Mouse (Mus musculus): ENCODE results near the gene Renbp. TPM values are rescaled to one million over a fixed set of nuclear protein-coding genes. Genes with fewer than 3 reads are reported as not detected.
A peak's percentile ranks its signal among the peaks of the same experiment; 100 is the strongest.

Renbp gene
- polyA plus RNA-seq, 1 experiment from 2014 or later = 17.5 TPM

GRCm38 (mm10) chrX:73941860-73942259 lies 11.2 kb upstream of the Renbp start:
- 0 out of 2 replicates have a peak, but pooled peaks cover 2% of the 10 kb centered on the region for H3K36me3 ChIP-seq (ENCODE audit: control insufficient read depth, insufficient read depth, low read length)
- H3K4me3 ChIP-seq (ENCODE audit: low read depth, low read length) = no peak overlapping the region
- no peak overlapping the region for H3K4me2 ChIP-seq (replicated peaks; ENCODE audit: low read depth, low read length)
- no peak overlapping the region for H3K27ac ChIP-seq (ENCODE audit: low read depth, low read length)
- no peak for ATAC-seq (ENCODE audit: low FRiP score)
- H3K27me3 ChIP-seq (ENCODE audit: control insufficient read depth, insufficient read depth, low read length) = no peaks in the 10 kb centered on the region
- no peaks in the 10 kb centered on the region for H3K9me3 ChIP-seq (ENCODE audit: control insufficient read depth, low read length)
- no peak overlapping the region for H3K9ac ChIP-seq (ENCODE audit: low read depth, low read length)
- no peak for DNase-seq (ENCODE audit: low spot score)
- H3K4me1 ChIP-seq (replicated peaks; ENCODE audit: control insufficient read depth, insufficient read depth, low read length) = no peaks in the 10 kb centered on the region
- 93% methylated on average over 2 of the region's 2 CpGs for WGBS

- no peak overlapping the region for H3K4me2 ChIP-seq (replicated peaks; ENCODE audit: low read depth, low read length)
- no peaks in the 10 kb centered on the region for H3K36me3 ChIP-seq (ENCODE audit: control insufficient read depth, insufficient read depth, low read length)
- WGBS = 88% methylated on average over 2 of the region's 2 CpGs
- DNase-seq (ENCODE audit: low spot score) (no peak), ATAC-seq (ENCODE audit: low FRiP score) (no peak)
- no peaks in the 10 kb centered on the region for H3K27me3 ChIP-seq (ENCODE audit: control insufficient read depth, insufficient read depth, low read length)
- no peaks in the 10 kb centered on the region for H3K9me3 ChIP-seq (ENCODE audit: control insufficient read depth, low read length)
- no peak overlapping the region for H3K4me3 ChIP-seq (ENCODE audit: low read depth, low read length)
- H3K27ac ChIP-seq (ENCODE audit: low read depth, low read length) = no peak overlapping the region
- no peak overlapping the region for H3K9ac ChIP-seq (ENCODE audit: low read depth, low read length)
- H3K4me1 ChIP-seq (replicated peaks; ENCODE audit: control insufficient read depth, insufficient read depth, low read length) = no peaks in the 10 kb centered on the region
These were observed 1.2 kb upstream of the Renbp start for GRCm38 (mm10) chrX:73931871-73932270.

GRCm38 (mm10) chrX:73922550-73922882 lies 8.1 kb downstream of the Renbp start:
- H3K4me2 ChIP-seq (replicated peaks; ENCODE audit: low read depth, low read length) = peak overlapping the region; percentile 57
- ATAC-seq (ENCODE audit: low FRiP score) = no peak
- no peak for DNase-seq (ENCODE audit: low spot score)
- no peaks in the 10 kb centered on the region for H3K4me1 ChIP-seq (replicated peaks; ENCODE audit: control insufficient read depth, insufficient read depth, low read length)
- H3K9me3 ChIP-seq (ENCODE audit: control insufficient read depth, low read length) = no peaks in the 10 kb centered on the region
- H3K9ac ChIP-seq (ENCODE audit: low read depth, low read length) = peak overlapping the region; percentile 42; the same call in 1 of the 2 replicates
- no peaks in the 10 kb centered on the region for H3K36me3 ChIP-seq (ENCODE audit: control insufficient read depth, insufficient read depth, low read length)
- H3K27ac ChIP-seq (ENCODE audit: low read depth, low read length) = no peak overlapping the region
- 58% methylated on average over 4 of the region's 8 CpGs for WGBS
- H3K4me3 ChIP-seq (ENCODE audit: low read depth, low read length) = peak overlapping the region; percentile 58; the same call in 1 of the 2 replicates
- H3K27me3 ChIP-seq (ENCODE audit: control insufficient read depth, insufficient read depth, low read length) = no peaks in the 10 kb centered on the region

GRCm38 (mm10) chrX:73921823-73922549 lies 8.7 kb downstream of the Renbp start, which contains the start of the genes Arhgap4 and Naa10:
TSS of gene Arhgap4 (minus strand) at chrX:73921870.
TSS of gene Naa10 (minus strand) at chrX:73921944.
- H3K27ac ChIP-seq (ENCODE audit: low read depth, low read length) = peak within 1 kb of the TSS; percentile 63

GRCm38 (mm10) chrX:73921285-73921822 lies 9.3 kb downstream of the Renbp start:
- no peak for DNase-seq (ENCODE audit: low spot score)
- Histone ChIP-seq H3K36me3 (ENCODE audit: control insufficient read depth, insufficient read depth, low read length) (no peaks in the 10 kb centered on the region), H3K27ac (ENCODE audit: low read depth, low read length) (peak overlapping the region; percentile 63), H3K4me3 (ENCODE audit: low read depth, low read length) (peak overlapping the region; percentile 58), H3K9ac (ENCODE audit: low read depth, low read length) (peak overlapping the region; percentile 72), H3K4me1 (replicated peaks; ENCODE audit: control insufficient read depth, insufficient read depth, low read length) (no peaks in the 10 kb centered on the region), H3K27me3 (ENCODE audit: control insufficient read depth, insufficient read depth, low read length) (no peaks in the 10 kb centered on the region), H3K9me3 (ENCODE audit: control insufficient read depth, low read length) (no peaks in the 10 kb centered on the region), H3K4me2 (replicated peaks; ENCODE audit: low read depth, low read length) (peak overlapping the region; percentile 64)
- 14% methylated on average over 34 of the region's 34 CpGs for WGBS
- ATAC-seq (ENCODE audit: low FRiP score) = peak; percentile 55

More at GRCm38 (mm10) chrX:73921823-73922549, 8.7 kb downstream of the Renbp start, which contains the start of the genes Arhgap4 and Naa10:
- Histone ChIP-seq H3K4me1 (replicated peaks; ENCODE audit: control insufficient read depth, insufficient read depth, low read length) (no peaks in the 10 kb centered on the region), H3K9me3 (ENCODE audit: control insufficient read depth, low read length) (no peaks in the 10 kb centered on the region), H3K4me2 (replicated peaks; ENCODE audit: low read depth, low read length) (peak within 1 kb of the TSS; percentile 64), H3K4me3 (ENCODE audit: low read depth, low read length) (peak within 1 kb of the TSS; percentile 58), H3K9ac (ENCODE audit: low read depth, low read length) (peak within 1 kb of the TSS; percentile 72), H3K27me3 (ENCODE audit: control insufficient read depth, insufficient read depth, low read length) (no peaks in the 10 kb centered on the region), H3K36me3 (ENCODE audit: control insufficient read depth, insufficient read depth, low read length) (no peaks in the 10 kb centered on the region)
- WGBS = 16% methylated on average over 43 of the region's 43 CpGs
- peak; percentile 83 for DNase-seq (ENCODE audit: low spot score)
- ATAC-seq (ENCODE audit: low FRiP score) = peak; percentile 97

- H3K27me3 ChIP-seq (ENCODE audit: control insufficient read depth, insufficient read depth, low read length) = no peaks in the 10 kb centered on the region
- no peaks in the 10 kb centered on the region for H3K4me1 ChIP-seq (replicated peaks; ENCODE audit: control insufficient read depth, insufficient read depth, low read length)
- H3K4me3 ChIP-seq (ENCODE audit: low read depth, low read length) = no peak overlapping the region
- DNase-seq (ENCODE audit: low spot score) (no peak), ATAC-seq (ENCODE audit: low FRiP score) (no peak)
- no peak overlapping the region for H3K27ac ChIP-seq (ENCODE audit: low read depth, low read length)
- no peak overlapping the region for H3K4me2 ChIP-seq (replicated peaks; ENCODE audit: low read depth, low read length)
- WGBS = 92% methylated on average over 5 of the region's 5 CpGs
- H3K36me3 ChIP-seq (ENCODE audit: control insufficient read depth, insufficient read depth, low read length) = no peaks in the 10 kb centered on the region
- H3K9me3 ChIP-seq (ENCODE audit: control insufficient read depth, low read length) = no peaks in the 10 kb centered on the region
- no peak overlapping the region for H3K9ac ChIP-seq (ENCODE audit: low read depth, low read length)
These were observed 12.0 kb downstream of the Renbp start for GRCm38 (mm10) chrX:73918631-73919030.

- WGBS = 81% methylated on average over 8 of the region's 8 CpGs
These were observed 13.7 kb downstream of the Renbp start for GRCm38 (mm10) chrX:73916945-73917344.

GRCm38 (mm10) chrX:73914827-73915703 lies 15.6 kb downstream of the Renbp start:
- H3K4me3 ChIP-seq (ENCODE audit: low read depth, low read length) = 0 out of 2 replicates have a peak overlapping the region, but pooled peaks have one; percentile 10
- peak overlapping the region; percentile 42; the same call in 1 of the 2 replicates for H3K27ac ChIP-seq (ENCODE audit: low read depth, low read length)
- WGBS = 24% methylated on average over 31 of the region's 31 CpGs
- peak overlapping the region; percentile 26 for H3K4me2 ChIP-seq (replicated peaks; ENCODE audit: low read depth, low read length)
- peak; percentile 96 for ATAC-seq (ENCODE audit: low FRiP score)
- no peak overlapping the region for H3K9ac ChIP-seq (ENCODE audit: low read depth, low read length)
- H3K36me3 ChIP-seq (ENCODE audit: control insufficient read depth, insufficient read depth, low read length) = no peaks in the 10 kb centered on the region
- H3K27me3 ChIP-seq (ENCODE audit: control insufficient read depth, insufficient read depth, low read length) = no peaks in the 10 kb centered on the region
- peak; percentile 87 for DNase-seq (ENCODE audit: low spot score)
- no peaks in the 10 kb centered on the region for H3K9me3 ChIP-seq (ENCODE audit: control insufficient read depth, low read length)
- H3K4me1 ChIP-seq (replicated peaks; ENCODE audit: control insufficient read depth, insufficient read depth, low read length) = no peaks in the 10 kb centered on the region

More at GRCm38 (mm10) chrX:73916945-73917344, 13.7 kb downstream of the Renbp start:
- Histone ChIP-seq H3K4me3 (ENCODE audit: low read depth, low read length) (no peak overlapping the region), H3K27ac (ENCODE audit: low read depth, low read length) (no peak overlapping the region), H3K27me3 (ENCODE audit: control insufficient read depth, insufficient read depth, low read length) (no peaks in the 10 kb centered on the region), H3K36me3 (ENCODE audit: control insufficient read depth, insufficient read depth, low read length) (no peaks in the 10 kb centered on the region), H3K4me2 (replicated peaks; ENCODE audit: low read depth, low read length) (no peak overlapping the region), H3K9me3 (ENCODE audit: control insufficient read depth, low read length) (no peaks in the 10 kb centered on the region), H3K4me1 (replicated peaks; ENCODE audit: control insufficient read depth, insufficient read depth, low read length) (no peaks in the 10 kb centered on the region), H3K9ac (ENCODE audit: low read depth, low read length) (no peak overlapping the region)
- ATAC-seq (ENCODE audit: low FRiP score) (no peak), DNase-seq (ENCODE audit: low spot score) (no peak)

All from hindbrain, embryonic 11.5 days (tissue).